Mouse (Mus musculus) urinary bladder, postnatal 14 days (tissue): ENCODE data around the gene Pou3f1.

ENCODE experiments used
- DNase-seq: peaks from one replicate; pipeline ENCODE4 v3.0.0; 2021; ENCODE audit warnings: low spot score

The Pou3f1 gene

DNA sequence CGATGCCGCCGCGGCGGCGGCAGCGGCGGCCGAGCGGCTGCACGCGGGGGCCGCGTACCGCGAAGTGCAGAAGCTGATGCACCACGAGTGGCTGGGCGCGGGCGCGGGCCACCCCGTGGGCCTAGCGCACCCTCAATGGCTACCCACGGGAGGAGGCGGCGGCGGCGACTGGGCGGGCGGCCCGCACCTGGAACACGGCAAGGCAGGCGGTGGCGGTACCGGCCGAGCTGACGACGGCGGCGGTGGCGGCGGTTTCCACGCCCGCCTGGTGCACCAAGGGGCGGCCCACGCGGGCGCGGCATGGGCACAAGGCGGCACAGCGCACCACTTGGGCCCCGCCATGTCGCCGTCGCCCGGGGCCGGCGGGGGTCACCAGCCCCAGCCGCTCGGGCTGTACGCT, 1.2 kb downstream of the Pou3f1 start:
- DNase-seq: no peak

DNA sequence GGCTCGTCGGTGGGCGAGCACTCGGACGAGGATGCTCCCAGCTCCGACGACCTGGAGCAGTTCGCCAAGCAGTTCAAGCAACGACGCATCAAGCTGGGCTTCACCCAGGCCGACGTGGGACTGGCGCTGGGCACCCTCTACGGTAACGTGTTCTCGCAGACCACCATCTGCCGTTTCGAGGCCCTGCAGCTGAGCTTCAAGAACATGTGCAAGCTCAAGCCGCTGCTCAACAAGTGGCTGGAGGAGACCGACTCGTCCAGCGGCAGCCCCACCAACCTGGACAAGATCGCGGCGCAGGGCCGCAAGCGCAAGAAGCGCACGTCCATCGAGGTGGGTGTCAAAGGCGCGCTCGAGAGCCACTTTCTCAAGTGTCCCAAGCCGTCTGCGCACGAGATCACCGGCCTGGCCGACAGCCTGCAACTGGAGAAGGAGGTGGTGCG, 1.8 kb downstream of the Pou3f1 start:
- DNase-seq: no peak

DNA sequence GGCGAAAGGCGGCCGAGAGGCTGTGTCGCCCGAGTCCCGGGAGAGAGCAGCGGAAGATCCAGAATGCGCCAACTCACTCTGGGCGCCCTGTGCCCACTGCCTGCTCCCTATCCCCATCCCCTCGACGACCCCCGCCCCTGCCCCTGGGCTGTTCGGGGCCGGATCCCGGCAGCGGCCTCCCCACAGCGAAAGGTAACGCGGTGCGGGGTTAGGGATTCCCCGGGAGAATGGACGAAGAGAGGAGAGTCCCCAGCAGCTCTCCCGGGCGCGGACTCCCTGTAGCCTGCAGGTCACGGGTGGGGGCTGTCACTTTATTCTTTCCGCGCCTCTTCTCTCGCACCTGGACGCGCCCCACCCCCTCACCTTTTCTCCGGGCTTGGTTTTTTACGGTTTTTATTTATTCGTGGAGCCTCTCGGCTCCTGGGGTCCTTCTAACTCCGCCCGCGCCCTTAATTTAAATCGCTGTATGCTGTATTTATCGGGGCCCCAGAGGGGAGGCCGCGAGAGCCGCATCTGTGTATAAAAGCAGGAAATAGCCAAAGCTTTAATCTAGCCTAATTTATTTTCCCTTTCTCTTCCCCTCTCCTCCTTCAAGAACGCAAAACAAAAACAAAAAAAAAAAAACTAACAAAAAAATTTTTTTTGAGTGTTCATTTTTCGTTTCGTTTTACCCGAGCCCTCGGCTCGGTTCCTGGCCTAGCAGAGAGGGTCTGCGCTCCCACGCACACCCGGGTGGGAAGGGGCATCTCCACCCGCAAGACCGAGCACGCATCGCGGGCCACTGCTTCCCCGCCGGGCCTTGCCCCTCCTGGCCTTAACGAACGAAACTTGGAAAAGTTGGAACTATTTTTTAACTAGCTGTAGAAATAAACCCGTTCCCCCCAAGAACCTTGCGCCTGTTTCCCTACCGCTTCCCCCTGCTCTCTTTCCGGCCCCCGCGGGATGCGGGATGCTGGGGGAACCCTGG, 2.9 kb downstream of the Pou3f1 start:
- no peak for DNase-seq

DNA sequence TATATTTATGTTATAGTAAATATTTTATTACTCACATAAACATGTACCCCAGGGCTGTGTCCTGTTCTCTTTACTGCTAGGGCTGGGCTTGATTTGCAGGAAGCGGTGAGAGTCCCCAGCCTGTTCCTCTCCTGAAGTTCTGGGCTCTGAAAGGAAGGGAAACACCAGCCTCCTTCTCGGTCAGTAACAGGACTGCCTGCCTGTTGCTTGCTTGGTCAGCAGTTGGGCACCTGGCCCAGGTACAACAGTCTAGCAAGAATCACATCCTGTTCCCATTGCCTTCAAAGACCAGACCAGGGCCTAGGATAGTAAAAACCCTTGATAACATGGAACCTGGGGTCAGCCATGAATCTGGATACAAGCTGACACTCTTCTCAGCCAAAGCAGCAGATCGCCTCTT, 4.0 kb downstream of the Pou3f1 start:
- no peak for DNase-seq

DNA sequence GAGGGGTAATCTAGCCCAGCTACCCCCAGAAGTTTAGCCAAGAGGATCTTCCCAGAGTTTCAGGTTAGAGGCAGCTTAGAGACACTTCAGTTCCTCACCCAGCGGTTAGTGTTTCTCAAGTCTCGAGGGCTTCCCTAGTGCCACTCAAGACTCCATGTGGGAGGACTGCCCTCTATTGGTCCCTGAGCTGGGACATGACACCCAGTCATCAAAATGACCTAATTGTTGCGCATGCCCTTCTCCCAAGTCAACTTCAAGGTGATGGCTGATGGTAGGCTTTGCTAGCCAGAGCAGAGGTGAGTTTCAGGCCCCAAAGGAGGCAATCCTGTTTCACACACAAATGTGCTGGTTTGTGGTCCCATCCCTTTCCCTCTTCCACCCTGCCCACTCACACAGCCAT, 6.4 kb downstream of the Pou3f1 start:
- DNase-seq: no peak

DNA sequence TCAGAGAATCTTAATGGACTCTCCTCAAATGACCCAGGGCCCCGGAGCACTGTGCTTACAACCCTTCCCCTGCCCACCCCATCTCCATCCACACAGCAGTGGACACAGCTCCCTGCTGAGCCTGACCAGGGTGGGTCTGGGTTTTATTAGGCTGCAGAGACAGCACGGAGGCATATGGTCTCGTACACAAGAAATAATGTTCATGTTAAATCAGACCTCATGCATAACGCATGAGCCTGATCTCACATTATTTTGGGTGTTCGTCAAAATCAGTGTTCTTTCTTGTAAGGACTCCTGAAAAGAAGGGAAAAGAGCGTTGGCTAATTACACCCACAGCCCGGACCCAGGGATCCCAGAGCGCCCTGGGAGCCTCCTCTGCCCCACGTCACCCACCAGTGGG, 7.6 kb downstream of the Pou3f1 start:
- DNase-seq: no peak

DNA sequence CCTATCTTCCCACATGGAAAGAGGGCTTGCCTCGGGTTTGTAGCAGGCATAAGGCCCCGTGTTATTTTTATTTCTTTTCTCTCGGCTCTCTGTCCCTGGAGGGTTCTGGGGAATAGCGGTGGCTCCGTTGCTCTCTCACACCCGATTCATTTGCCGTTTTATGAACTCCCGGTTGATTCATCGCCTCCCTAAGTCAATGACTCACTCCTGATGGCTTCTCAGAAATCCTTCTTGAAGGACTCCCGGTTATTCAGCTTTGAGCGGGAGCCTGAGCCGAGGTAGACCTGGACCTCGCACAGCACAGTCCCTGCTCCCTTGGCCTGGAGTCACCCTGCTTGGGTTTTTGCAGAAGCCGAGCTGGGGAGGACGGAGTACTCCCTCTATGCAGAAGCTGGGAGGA, 8.0 kb downstream of the Pou3f1 start:
- DNase-seq: no peak

DNA sequence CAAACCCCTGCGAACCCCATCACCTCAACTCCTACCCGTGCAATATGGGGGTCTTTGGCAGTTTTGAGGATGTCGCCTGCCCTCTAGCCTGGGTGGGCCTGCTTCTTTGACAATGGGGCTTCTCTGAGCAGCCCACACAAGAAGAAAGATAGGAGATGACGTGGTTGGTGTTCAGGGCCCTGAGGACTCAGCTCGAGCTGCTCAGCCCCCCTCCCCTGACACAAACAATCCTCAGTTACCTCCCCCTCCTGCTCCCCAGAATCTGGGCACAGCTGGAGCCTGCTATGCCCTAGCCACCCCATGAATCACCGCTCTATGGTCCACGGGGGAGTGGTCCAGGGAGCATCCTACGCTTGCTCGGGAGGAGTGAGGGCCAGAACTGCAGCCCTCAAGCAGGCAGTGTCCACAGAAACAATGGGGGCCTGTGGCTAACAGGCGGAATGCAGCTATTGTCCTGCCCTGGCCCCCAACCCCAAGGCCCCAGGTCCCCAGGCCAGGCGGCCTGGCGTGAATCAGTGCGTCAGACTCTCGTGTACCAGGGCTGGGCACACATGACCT, 10.9 kb downstream of the Pou3f1 start:
- no peak for DNase-seq

DNA sequence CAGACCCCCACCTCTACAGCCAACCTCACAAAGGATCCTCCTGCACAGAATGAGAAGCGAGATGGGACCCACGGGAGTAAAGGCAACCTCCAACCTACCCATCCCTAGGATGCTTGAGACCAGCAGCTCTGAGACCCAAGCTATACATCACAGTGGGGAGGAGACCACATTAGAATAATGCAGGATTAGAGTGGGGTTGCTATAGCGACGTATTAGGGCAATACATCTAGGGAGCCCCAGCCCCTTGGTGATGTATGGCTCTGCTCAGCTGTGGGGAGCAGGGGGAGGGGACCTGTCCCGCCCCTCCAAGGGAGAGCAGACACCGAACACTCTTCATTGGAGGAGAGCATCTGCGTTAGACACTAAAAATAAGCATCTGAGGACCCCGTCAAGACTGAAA, 11.5 kb downstream of the Pou3f1 start:
- DNase-seq: no peak

DNA sequence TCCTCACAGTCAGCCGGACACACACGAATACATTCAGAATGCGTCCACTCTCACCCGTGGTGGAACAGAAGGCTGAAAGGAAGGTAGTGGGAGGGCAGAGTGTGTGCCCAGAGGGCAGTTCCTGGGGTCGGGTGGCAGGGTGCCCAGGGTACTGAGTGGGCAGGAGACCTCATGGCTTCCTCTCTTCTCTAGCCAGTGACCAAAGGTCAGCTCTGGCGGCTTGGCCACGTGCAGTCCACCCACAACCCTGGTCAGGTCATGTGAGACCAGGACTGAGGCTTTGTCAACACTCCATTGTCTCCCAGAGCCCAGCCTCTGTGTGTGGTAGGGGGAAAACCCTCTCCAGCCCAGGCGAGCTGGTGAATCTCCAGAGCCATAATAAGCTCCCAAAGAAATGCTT, 13.6 kb downstream of the Pou3f1 start:
- DNase-seq: no peak

DNA sequence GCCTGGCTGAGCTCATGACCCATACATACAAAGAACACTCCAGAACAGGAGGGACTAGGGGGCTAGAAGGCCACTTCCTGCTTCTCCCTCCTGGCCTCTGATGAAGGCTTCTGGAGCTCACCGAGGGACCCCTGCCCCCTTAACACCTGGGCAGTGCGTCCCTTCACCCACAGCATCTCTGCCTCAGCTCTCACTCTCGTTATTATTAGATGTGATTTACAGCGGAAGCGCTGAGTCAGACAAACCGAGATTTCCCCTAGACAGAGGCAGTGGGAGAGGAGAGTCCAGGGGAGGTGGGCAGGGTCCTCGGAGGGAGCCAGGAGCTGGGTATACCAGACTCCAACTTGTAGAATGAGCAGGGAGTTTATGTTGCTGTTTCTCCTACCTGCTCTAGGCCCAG, 15.0 kb downstream of the Pou3f1 start:
- DNase-seq: no peak

DNA sequence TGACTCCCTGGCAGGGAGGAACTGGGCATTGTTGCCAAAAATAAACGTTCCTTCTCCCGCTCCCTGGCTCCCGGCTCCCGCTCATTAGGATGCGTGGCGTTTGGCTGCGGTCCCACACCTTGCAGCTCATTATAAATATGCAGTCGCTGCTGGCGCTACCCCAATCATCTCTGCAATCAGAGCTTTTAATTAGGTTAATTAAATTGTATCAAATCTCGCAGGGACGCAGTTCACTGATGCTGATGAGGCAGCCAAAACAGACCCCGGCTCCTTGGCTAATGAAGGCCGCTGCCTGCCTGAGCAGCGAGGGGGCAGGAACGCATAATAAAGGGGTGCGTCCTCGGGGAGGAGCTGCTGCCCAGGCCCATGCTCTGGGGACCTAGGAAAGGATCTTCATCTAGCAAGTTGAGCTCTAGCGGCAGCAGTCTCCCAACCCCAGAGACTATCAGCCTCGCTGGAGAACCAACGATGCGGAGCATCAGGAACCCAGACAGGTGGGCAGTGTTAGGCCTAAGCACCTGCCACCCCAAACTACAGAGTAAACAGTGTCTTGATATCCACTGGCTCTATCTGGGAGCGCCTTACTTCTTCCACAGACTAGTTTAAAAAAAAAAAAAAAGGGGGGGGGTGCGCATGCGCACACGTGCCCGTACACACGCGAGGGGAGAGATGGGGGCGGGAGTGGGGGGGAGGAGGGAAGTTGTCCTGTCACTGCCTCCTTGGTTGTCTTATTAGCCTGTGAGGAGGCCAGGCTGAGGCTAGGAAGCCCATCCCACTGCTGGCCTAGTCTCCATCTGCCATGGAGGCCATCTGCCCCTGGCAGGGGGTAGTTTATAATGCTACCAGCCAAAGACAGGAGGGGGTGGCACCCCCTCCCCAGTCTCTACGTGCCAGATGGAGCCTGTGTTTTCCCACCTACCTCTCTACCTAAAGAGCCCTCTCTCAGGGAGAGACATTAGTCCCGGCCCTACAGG, 16.0 kb downstream of the Pou3f1 start:
- no peak for DNase-seq

DNA sequence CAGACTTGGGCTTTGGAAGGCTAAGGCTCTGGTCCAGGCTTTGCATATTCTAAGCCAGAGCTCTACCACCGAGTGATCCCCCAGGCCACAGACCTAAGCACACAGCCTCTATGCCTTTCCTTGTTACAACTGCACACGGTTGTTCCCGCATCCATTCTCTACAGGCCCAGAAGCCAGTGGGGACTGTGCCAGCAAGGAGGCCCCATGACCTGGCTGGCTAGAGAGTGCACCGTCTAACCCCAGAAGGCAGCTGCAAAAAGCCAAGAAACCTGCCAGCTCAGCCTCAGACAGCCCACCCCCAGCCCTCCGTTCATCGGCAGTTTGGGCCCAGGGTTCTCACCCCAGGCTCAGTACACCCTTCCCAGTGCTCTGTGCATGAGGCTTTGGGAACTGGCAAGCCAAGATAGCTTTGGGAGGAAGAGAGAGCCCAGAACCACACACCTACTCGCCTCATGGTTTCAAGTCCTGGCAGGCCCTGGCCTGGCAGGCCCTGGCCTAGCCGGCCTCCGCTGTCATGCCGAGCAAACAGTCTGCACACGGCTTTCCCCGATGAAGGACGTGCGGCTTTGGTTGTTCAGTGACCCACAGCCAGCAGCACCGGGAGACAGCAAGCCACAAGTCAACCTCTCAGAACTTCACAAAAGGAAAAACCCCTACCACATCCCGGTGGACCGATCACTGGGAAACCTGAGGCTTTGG, 17.9 kb downstream of the Pou3f1 start:
- peak; percentile 49 for DNase-seq

DNA sequence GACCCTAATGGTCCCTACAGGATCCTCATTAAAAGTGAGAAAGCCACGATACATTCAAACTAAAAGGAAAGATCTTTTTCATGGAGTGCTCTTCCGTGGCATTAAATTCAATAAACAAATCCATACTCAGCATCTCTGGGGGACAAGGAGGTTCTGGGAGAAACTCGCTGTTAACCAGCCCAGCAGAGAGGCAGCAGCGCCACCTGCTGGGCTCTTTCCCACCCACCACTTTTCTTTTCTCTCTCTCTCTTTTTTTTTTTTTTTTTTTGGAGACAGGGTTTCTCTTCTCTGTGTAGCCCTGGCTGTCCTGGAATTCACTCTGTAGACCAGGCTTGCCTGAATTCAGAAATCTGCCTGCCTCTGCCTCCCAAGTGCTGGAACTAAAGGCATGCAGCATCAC, 18.4 kb downstream of the Pou3f1 start:
- peak; percentile 64 for DNase-seq

DNA sequence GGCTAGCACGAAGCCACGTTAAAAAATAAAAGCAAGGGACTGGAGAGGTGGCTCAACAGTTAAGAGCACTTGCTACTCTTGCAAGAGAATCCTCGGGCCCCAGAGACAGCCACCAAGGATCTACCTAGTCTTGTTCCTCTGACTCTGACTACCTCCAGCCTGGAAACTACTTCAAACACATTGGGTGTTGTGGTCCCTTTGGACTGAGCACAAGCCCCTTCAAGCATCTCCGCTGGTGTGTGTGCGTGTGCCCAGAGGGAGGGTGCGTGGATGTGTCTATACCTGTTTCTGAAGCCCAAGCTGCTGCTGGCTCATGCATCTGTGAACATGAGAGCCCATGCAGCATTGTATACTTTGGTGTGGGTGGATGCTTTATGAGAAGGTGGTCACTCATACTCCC, 19.4 kb downstream of the Pou3f1 start:
- DNase-seq: no peak

DNA sequence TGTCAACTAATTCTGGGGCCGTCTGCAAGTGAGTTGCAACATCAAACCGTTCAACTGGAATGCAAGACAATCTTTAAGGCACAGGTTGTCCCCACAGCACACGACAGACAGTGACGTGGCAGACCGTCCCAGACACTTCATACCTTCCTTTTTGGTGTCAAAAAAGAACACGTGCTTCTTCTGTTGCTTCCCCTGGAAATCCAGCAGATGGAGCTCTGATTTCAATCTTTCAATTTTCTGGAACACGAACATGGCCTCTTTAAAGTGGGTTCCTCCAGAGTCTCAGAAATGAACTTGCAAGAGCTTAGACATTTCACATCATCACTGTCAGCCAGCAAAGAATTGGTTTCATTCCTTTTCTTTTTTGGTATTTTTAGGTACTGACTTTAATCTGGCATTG, 25.7 kb downstream of the Pou3f1 start:
- DNase-seq: no peak

DNA sequence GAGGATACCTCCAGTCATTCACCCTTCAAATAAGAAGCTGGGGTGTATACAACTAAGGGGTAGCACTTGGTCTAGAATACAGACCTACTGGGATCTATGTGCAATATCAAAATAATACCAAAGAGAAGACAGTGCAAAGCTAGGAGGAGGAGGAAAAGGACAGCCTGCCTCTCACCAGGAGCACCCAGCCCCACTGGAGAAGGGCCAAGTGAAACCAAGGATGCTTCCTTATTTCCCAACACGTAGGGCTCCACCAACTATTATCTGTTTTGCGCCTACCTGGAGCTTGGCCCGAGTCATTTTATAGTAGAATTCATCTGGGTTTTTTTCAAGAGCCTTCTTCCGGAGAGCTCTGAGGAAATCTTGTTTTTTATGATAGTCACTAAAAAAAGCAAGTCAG, 26.9 kb downstream of the Pou3f1 start:
- no peak for DNase-seq

DNA sequence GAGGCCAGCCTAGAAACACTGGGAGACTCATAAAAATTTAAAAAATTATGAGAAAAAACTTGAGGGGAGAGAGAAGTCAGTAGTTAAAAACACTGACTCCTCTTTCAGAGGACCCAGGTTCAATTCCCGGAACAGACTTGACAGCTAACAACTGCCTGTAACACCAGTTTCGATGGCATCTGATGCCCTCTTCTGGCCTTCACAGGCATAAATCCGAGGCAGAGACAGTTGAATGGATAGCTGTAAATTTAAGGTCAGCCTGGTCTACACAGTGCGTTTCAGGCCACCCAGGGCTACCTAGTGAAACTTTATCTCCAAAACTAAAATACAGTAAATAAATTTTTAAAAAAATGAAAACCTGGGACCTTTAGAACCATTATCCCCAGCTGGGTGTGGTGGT, 28.4 kb downstream of the Pou3f1 start:
- no peak for DNase-seq

DNA sequence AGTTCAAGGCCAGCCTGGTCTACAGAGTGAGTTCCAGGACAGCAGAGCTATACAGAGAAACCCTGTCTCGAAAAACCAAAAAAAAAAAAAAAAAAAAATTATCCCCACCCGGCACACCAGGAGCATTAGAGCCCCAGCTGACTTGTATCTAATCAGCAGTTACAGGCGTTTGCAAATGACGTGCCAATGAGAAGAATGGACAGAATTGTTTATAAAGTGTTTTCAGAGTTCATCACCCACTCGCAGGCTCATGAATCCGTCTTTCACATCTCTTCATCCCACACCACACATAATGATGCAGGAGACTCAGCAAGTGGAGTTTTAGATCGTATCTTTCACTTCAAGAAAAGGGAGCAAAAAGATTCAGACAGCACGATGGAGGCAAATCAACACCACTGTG, 28.8 kb downstream of the Pou3f1 start:
- DNase-seq: no peak

DNA sequence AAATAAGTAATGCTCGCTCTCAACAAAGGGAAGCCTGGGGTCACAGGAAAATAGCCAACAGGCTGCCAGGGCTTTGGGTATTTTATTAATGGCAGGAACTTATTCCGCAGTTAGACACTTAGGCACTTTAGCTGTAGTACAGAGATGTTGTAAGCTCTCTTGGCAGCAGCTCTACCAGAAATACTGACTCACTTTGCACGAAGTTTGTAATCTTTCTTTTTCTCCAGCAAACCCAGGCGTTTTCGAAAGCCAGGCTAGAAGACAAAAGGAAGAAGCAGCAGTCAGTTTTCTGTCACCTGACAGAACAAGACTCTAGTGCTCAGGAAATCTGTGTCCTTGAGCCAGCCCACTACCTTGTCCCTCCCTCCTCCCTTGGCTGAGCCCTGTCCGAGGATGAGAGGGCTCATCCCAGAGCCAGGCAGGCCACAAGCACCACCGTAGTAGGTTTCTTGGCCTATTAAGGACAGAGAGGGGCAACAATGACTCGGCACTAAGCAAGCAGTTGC, 29.3 kb downstream of the Pou3f1 start:
- DNase-seq: peak; percentile 28

DNA sequence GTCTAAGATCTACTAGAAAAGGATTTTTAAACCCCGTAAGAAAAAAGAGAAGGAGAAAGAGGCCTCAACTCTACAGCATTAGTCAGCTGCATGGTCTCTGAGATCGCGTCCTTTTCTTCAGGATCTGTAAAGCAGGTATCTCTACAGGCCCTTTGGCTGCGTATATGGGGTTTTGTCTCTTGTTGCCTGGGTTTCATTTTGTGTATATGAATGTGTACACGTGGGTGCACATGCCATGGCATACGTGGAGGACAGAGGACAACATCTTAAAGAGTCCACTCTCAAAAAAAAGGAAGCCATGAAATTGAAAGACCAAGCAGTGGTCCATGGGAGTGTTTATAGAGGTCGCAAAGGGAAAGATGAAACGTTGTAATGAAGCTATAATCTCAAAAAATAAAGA, 34.8 kb downstream of the Pou3f1 start:
- DNase-seq: no peak

DNA sequence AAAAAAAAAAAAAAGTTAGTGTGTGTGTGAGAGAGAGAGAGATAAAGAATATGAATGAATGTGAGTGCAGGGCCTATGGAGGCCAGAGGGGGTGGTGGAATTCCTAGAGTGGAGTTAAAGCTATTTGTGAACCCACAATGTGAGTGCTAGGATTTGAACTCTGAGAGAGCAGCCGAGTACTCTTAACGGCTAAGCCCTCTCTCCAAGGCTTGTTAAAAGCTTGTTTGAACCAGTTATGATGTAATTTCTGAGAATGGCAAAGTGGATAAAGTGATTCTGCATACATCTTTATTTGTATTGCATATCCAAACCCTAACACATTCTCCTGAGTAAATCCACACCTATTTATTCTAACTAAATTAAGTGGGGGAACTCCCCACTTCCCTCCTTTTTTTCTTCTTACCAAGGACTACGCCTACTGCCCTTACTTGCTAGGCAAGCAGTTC, 35.8 kb downstream of the Pou3f1 start:
- DNase-seq: no peak
